Mouse (Mus musculus) T-helper 17 cell (primary cell): ENCODE measurements around the gene Man2a1.

Source experiments
- in situ Hi-C, 2 experiments: fragments of 300-600 bp; cut with MboI, MseI; formaldehyde crosslinking; loops; 1 replicate in 1 of 2; 2 replicates in 1 of 2; pipeline ENCODE4 v1.15.1; 2025; ENCODE audit warnings: high pct_unique_total_duplicates in 2 of 2

Man2a1 gene

DNA sequence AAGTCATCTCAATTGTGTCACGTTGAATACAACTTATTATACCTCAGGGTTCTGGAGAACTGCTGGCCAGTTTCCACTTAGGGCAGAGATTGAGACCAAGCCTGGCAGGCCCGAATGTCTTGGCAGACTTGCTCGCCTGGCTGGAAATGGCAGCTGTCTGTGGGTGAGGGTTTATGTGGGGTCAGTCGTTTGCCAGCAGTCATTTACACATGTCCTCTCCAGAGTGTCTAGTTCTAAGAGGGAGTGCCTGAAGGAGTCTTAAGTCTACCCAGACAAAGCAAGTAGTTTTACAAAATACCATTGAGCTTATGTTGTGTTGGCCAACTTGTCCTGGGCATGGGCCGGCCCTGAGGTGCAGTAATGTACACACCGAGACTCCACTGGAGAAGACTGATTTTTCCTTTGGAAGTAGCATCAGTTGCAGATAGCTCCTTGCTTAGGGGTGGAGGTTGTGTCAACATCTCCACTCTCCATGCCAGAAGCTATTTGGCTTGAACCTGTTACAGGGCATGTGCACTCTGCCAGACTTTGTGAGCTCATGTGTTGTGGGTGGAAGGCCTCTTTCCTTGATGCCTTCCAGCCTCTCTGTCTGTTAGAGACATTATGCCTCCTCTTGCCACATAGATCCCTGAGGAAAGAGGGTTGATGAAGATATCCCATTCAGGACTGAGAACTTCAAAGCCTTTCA lies 84.8 kb downstream of the Man2a1 start:
- in situ Hi-C loops = no loop called here

DNA sequence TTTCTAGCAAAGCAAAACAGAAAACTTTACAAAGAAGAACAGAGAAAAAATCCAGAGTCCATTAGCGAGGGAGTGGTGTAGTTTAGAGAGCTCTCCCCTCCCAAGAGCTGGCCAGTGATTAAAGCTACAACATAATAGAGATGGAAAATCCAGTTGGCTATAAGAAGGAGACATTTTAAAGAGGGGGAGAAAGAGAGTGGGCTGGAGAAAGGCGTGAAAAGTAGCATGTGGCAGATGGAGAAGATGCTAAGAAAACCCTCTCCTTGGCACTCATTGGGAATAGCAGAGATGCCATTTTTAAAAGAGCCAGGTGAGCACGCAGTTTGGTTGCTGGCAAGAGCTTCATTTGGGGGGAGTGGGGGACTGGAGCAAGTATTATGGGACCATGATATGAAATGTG lies 89.1 kb downstream of the Man2a1 start:
- in situ Hi-C loops = loop anchor here in 1 of 2 experiments (5.0 kb wide), 1 partner anchor 87 kb away; the partner anchor contains the start of gene Man2a1

DNA sequence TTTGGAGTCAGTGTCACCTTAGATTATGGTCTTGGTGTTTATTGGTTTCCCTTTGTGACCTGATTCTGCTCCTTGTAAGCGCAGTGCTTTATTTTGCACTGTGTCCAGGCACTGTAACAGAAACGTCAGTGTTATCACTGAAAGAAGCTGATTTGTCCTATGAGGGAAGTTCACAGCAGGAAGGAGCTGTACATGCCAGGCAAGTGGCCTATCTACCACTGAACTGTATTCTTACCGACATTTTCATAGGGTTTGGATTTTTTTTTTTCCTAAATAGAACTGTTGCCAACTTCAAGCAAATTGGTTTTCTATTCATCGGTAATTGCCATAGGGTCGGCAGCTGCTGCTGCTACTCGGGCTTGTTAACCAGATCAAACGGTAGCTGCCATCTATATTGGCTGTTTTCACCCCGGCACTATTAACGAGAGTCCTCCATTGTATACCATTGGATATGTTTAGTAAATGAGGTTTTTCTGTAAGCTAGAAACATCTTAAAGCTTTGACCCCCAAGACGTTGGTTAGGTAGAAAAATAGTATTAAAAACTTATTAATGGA lies 96.8 kb downstream of the Man2a1 start:
- in situ Hi-C loops = no loop called here

DNA sequence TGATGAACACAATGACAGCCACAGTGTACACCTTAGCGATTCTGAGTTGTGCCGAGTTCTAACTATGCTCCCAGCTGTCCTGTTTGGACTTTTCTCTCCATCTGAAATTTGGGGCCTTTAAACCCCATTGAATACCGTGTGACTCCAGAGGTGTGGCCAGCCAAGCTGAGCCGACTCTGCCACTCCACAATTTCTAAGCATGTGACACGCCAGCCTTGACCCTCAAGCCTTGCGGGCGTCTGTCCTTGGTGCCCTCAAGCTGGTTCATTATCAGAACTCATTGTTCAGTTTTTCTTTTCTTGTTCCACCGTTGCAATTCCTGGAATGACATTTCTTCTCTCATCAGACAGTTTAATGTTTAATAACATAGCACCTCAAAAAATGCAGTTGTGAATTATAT lies 98.0 kb downstream of the Man2a1 start:
- in situ Hi-C loops = no loop called here

DNA sequence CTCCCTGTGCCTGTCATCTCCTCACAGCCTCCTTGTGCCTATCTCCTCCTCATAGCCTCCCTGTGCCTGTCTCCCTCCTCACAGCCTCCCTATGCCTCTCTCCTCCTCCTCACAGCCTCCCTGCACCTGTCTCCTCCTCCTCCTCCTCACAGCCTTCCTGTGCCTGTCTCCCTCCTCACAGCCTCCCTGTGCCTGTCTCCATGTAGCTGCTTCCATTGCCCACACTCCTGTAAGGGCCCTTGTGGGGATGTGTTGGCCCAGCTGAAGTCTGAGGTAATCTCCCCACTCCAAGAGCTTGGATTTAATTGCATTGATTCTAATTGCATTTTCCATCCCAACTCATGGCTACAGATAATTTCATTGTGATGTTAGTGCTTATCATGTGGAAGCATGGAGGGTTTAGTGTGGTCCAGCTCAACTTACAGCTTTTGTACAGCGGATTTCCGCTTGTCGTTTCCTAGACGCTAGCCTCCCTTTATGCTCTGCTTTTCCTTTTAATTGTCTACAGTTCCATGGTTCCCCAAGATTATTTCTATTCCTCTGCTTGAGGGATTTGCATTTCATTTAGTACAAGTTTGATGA lies 103.2 kb downstream of the Man2a1 start:
- in situ Hi-C loops = no loop called here

DNA sequence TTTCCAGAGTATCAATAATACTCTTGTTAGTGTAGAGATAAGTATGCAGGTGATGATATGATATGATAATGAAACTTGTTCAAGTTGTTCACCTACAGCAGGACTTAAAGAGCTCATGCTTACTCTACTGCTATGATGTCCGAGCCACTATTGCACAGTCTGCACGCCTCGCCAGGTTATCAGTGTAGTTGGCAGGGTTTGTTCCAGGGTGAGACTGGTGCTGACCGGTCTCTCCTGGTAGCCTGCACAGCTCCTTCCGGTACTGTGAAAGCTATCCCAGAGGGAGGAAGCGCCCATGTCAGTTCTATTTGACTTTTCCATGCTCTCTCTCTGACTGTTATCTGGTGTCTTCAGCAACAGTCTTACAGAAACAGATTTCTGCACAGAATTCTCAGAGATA lies 107.0 kb downstream of the Man2a1 start:
- in situ Hi-C loops = no loop called here

DNA sequence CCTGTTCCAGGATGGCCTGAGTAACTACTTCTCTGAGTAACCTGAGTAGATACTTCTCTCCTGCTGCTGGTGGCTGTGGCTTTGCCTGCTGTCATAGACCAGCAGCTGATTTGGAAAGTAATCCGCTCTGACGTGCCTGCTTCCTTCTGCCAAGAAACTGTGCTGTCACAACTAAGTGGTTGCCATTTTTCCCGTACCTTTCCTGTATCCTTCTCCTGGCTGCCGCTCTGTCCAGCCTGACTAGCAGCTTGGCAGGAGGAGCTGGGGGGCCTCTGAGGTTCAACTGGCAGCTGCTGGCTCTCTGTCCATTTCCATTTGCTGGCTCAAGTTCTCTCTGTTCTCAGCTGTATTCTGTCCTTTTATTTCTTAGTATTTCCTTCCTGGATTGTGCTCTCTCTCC lies 115.8 kb downstream of the Man2a1 start:
- in situ Hi-C loops = no loop called here

DNA sequence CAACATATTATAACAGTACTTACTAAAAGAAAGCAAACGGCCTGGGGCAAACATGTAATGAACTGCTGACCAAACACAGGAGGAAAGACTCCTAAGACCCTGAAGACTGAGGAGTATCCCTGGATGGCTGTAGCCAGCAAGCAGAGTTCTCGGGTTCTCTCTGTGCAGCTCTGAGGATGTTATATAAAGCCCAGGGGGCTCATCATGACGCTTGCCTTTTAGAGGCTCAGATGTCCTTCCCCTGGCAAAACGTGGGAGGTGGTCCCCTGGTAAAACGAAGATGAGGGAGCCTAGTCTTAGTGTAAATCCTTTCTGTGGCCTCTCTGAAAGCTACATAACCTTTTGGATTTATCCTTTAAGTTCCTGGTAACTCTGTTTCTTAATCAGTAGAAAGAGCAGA lies 119.2 kb downstream of the Man2a1 start:
- in situ Hi-C loops = no loop called here

DNA sequence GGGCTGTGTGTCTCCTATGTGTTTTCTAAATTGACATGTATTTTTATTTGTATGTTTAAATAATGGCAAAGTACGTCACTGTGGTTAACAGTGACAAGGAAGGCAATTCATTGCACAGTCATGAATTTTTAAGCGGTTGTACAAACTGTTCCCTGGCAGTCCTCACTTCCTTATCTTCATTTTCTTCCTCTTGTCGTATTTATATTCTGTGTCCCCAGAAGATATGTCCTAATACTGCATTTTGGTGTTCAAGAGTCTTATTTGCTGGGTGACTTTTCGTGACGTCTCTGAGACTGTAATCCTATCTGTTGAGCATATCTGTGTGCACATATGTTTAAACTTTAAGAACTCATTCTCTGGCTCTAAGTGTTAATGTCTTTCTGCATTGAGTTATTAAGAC lies 120.6 kb downstream of the Man2a1 start:
- in situ Hi-C loops = no loop called here

DNA sequence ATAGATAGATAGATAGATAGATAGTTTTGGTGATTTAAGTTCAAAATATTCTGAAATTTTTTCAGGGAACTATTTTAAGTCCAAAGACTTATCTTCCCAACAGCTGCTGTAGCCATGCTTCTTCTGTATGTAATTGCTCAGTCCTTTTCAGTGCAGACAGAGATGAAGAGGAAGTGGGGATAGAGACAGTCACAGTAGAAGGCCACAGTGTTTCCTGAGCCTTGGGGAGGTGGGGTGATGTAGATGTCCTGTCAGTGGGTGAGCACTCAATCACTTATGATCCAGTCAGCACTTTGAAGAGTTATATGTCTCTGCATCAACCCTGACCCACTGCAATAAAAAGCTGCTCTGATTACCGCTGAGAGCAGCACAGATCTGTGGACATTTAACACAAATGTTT lies 122.6 kb downstream of the Man2a1 start:
- in situ Hi-C loops = no loop called here

DNA sequence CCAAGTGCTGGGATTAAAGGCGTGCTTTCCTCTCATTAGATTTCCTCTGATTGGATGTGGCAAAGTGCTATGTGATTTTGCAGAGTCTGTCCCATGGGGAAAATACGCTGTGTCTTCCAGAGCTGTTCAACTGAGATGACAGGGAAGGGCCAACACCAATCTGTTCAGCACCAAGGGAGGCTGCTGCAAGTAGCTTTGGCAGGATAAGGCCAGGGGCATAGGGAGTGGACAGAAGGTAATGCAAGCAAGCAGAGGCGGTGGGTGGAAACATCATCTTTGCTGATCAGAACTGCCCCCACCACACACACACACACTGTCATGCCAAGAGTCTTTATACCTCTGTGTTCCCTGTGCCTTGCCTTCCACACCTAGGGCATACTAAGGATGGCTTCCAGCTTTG lies 124.7 kb downstream of the Man2a1 start:
- in situ Hi-C loops = no loop called here

DNA sequence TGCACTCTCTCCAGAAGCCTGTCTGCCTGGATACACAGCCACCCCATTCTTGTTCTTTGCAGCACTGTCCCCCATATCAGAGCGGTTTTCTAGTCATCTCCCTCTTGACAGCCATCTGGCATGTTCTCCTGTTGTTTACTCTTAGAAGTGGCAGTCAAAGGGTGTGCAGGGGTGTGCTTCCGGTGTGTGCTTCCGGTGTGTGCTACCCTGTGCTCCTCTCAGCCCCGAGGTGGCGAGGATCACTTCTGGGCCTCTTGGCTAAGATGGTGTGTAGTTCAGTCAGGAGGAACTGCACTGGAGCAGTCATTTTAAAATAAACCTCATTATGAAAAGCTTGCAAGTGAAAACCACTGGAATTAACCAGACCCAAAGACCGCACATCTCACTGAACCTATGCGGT lies 125.5 kb downstream of the Man2a1 start:
- in situ Hi-C loops = no loop called here

DNA sequence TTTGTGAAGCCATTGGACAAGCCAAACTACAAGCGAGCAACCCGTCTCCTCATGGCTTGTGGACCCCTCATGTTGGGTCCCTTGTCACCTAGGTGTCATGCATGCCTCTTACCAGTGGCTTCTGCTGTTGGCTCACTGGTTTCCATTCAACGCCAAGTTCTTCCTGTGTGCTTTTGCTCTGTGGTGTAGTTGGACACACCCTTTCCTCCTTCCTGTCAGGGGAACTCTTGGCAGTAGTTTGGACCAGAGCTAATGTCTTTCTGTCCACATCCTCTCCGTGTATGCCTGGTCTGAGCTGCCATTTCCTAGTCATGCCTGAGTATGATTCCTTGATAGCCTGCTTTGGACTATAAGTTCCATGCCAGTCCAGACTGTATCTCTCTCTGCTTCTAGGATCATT lies 135.0 kb downstream of the Man2a1 start:
- in situ Hi-C loops = no loop called here

DNA sequence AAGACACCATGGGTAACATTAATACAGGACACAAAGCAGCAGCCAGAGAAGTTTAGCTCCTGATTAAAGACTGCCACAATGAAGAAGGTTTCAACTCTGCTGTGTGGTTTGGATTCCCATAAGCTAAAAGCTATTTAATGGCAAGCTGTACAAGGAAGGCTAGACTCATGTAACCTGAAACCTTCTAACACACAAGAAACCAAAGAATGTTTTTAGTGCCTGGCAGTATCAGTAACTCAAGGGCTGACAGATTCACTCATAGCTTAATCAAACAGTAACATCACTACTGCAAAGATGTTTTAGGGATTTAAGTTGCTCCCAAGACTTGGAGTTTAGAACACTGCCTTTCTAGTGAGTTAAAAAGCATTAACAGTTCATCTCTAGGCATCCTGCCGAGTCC lies 137.4 kb downstream of the Man2a1 start:
- in situ Hi-C loops = no loop called here

DNA sequence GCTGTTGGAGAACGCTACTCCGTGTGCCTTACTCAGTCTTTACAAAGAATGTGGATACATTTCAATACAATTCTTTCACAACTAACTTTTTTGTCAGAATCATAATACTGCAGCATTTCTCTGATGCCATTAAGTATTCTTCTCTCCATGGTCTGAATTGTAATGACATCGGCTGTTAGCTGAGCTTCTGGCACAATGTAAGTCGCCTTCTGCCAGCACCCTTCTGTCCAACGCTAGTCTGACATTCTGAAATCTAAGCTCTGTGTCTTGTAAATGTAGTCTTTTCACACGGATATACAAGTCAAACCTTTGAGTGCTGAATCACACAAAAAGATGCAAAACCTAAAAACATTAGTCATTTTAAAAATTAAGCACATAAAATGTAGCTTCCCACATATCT lies 138.6 kb downstream of the Man2a1 start:
- in situ Hi-C loops = no loop called here

DNA sequence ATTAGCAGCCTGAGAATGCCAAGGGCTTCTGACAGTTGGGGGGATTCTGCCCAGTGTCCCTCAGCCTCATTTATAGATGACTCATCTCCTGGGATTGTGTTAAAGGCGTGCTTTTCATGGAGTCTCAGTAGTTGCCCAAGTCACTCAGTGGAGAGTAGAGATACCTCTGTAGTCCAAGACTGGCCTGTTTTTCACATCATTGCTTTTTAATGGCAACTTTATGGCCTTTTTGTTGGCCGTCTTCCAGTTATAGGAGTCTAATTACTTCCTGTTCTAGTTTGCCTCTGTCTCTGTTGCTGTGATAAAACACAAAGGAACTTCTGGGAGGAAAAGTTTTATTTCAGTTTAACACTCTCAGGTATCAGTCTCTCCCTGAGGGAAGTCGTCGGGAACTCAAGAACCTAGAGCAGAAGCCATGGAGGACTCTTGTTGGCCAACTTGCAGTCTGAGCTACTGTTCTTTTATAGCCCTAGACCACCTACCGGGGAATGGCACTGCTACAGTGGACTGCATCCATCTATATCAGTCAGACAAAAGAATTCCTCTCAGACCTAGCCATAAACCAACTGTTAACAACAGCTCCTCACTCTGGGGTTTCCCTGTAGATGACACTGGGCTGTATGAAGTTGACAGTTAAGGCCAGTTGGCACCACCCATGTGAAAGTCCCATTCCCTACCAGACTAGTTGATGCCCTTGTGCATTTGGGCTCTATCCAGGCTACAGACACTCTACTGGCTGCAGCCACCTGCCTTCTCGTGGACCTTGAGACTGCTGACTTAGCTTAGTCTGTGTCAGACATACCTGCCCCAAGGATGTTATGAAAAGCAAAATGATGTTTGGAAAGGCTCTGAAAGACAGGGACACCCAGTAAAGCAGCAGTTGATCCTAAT lies 142.4 kb downstream of the Man2a1 start:
- in situ Hi-C loops = no loop called here

DNA sequence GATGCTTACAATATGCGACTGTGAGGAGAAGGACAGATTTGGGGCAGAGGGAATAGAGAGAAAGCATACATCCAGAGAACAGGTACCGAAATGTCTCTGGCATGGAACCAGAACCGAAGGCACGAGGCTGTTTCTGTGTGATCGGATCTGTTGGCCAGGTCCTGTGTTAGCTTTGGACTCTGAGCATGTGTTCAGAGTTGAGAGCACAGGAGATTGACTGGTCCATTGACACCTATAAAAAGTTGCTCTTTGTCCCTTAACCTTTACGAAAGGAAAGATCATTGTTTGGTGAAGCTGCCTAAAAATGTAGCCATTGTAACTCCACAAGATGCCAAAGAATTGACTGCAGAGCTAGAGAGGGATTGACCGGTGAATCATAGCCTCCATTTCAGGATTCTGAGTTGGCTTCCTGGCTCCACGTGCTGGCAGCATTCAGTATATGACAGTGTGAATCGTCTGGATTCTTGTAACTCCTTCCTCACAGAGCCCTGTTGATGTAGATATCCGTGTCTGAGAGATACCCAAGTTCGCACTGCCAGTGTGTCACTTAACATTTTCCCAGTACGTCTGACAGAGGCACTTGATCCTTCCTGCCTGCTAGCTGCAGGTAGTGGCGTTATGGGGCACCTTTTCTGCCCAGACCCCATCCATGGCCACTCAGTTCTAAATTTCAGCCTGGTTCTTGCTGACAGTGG lies 143.2 kb downstream of the Man2a1 start:
- in situ Hi-C loops = no loop called here

DNA sequence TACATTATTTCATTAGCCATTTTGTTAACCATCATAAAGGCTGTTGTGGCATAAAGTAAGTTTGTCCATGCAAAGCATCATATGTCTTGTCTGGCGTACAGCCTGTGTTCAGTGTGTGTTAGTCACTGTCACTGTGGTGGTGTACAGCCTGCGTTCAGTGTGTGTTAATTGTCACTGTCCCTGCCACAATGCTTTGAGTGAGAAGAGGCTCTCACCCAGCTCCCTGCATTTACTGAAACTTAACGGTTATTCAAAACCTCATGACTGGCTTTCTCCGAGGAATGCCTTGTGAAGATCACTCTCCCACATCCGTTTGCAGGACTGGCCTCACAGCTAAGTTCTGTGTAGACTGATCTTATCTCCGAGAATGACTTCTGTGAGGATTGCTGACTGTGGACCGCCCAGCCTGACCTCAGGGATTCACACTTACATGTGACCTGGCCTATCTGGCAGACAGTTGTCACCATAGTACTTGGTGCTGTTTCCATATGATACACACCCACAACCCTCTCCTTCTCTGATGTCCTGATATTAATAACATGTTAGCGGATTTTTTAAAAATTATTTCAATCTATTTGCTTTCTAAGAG lies 146.2 kb downstream of the Man2a1 start:
- in situ Hi-C loops = loop anchor here in 1 of 2 experiments (5.0 kb wide), 1 partner anchor 1411 kb away; no protein-coding TSS in a partner anchor

DNA sequence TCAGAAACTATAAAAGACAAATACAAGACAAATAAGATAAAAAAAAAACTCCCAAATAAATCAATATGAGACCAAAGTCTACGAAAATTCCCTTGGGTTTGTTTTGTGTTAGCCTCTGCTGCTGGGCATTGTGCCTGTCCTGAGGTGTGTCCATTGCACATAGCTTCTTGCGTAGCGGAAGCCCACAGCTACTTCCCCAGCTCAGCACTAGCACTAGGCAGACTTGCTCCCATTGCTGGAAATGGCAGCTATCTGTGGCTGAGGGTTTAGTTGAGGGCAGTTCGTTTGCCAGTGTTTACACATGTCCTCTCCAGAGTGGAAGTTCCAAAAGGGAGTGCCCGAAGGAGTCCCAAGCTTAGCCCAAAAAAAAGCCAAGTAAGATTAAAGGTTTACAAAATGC lies 146.9 kb downstream of the Man2a1 start:
- in situ Hi-C loops = loop anchor here in 1 of 2 experiments (5.0 kb wide), 1 partner anchor 1410 kb away; no protein-coding TSS in a partner anchor

DNA sequence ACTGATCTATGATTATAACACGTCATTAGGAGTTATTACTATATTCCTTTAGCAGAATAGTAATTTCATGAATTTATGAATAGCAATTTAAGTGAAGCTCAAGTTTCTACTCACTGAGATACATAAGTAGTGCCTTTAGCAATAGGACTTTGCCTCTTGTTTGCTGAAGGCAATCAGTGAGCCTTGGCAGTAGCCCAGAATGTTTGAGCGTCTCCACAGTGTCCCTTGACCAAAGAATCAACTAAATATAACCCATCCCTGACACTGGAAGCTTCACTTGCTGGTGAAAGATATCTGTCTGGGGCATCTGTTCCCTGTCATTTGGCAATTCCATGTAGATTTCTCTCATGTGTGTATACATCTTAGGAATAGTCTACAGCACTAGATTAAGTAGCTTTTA lies 147.6 kb downstream of the Man2a1 start:
- in situ Hi-C loops = loop anchor here in 1 of 2 experiments (5.0 kb wide), 1 partner anchor 1409 kb away; no protein-coding TSS in a partner anchor

DNA sequence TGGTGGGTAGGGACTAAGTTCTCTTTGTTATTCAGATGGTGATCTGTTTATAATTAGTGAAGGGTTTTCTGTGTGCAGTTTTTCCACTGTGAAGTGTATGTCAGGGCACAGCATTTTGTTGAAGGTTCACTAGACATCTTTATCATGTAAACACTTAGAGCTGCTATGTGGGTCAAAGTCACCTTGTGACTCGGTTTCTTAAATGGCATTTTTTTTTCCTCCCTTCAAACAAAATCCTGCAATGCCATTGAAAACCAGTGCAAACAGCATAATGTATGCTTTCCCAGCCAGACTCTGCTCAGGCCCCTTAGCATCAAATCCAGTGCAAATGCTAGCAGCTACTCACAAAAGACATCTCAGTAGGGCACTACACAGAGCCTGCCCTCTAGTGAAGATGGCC lies 148.6 kb downstream of the Man2a1 start:
- in situ Hi-C loops = loop anchor here in 1 of 2 experiments (5.0 kb wide), 1 partner anchor 1408 kb away; no protein-coding TSS in a partner anchor
